Mouse (Mus musculus): ENCODE results near the gene Rspo4.

DNA sequence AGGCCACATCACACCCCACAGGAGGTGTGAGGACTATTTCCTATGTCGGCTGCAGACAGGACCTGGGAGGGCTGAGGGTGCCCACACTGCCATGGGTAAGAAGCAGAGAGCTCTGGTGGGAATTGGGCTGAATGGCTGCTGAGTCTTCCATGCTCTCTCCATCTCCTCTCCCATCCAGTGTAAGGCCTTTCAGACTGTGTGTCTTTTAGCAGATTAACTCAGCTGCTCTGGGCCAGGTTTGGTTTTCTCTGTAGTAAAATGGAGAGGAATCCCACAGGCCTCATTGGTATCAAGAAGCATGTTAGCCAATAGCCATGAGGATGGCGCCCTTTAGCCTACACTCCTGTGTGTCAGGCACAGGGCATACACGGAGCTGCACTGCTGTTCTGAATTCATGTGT is 66.7 kb downstream of the Rspo4 start:
- TF ChIP-seq CTCF (IDR thresholded peaks at IDR 0.05; ENCODE audit: borderline replicate concordance, control insufficient read depth, extremely low read depth, insufficient read depth, low read length, poor library complexity) (no peak), POLR2A (IDR thresholded peaks at IDR 0.05; ENCODE audit: control insufficient read depth, extremely low read depth, insufficient read depth, low read length, poor library complexity) (no peak)
